Mouse (Mus musculus) adrenal gland (tissue): ENCODE results near the gene Pdia3.
"Not testable (repeated sequence)": the region's sequence is repeated elsewhere in the genome, so short reads cannot be mapped to it uniquely, and the experiment has no call there.

Experiments
- intact Hi-C: fragments of 180-260 bp; cut with DNase I; formaldehyde crosslinking; loops from one replicate; pipeline ENCODE4 v1.15.1; 2025
- long read RNA-seq, 2 experiments: library from polyadenylated mRNA; unstranded; transcript quantifications; one replicate each; pipeline ENCODE4 v2.0.0; 2020; ENCODE audit warnings: borderline replicate concordance in 1 of 2; ENCODE audit not compliant: insufficient replicate concordance in 1 of 2

Pdia3 gene
- long read RNA-seq, experiment 1, transcript Pdia3-201 (13 exons, 2,770 nt): major isoform, 175 of 215 reads
- long read RNA-seq, experiment 1, partial matches to known transcripts: 31 of 215 reads
- long read RNA-seq, experiment 1, other reads (novel, unspliced or antisense): 9 of 215 reads
- long read RNA-seq, experiment 2, transcript Pdia3-201 (13 exons, 2,770 nt): major isoform, 236 of 311 reads
- long read RNA-seq, experiment 2, partial matches to known transcripts: 58 of 311 reads
- long read RNA-seq, experiment 2, other reads (novel, unspliced or antisense): 17 of 311 reads

DNA sequence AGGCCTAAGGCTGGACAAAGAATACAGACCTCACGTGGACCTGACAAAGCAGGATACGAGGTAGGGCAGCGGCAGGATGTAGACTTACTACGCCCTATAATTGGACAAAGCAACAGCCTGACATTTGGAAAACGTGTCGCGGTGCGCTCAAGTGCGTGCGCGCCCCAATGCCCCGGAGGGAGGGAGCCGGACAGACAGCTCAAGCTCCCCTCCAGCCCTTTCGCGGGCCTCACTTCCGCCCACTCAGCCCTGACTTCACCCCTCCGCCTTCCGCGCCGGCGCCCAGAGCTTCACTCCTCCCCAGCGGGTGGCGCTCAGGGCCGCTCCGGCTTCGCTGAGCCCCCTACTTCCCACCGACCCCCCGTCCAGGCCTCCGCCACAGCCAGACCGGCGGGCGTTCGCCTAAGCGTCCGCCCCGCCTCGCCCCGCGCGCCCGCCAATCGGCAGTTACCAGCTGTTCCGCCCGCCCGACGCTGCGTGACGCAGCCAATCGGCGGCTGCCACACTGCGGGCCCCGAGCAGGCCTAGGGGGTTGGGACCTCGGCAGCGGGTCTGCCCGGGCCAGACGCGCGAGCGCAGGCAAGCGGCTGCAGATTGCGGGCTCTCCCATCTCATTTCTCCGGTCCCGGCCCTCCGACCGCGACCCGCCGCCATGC, at the start of gene Pdia3, which contains the start of gene Catsper2:
TSS of gene Pdia3 (plus strand) at position 389 of the 656 bp plus-strand sequence.
TSS of gene Catsper2 (minus strand) at position 406 of the 656 bp plus-strand sequence.
- intact Hi-C loops: loop anchor here (5.0 kb wide), 1 partner anchor 34 kb away; the partner anchor contains the start of gene Serf2

DNA sequence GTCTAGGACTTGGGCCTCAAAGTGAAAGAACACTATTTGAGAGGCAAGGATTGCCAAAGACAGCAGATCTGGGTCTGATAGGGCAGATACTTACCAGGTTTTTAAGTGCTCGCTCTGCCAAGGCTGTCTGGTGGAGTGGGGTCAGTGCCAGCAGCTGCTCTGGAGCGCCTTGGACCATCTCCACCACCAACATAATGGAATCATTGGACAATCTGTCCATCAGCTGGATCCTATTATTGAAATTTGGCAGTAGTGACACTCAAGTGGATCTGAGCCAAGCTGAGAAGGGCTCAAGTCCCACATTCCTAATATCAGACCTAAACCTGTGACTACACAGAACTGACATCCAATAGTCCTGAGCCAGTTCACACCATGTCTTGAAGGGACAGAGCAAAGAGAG, 44.7 kb upstream of the Pdia3 start:
- intact Hi-C loops: no loop called here

DNA sequence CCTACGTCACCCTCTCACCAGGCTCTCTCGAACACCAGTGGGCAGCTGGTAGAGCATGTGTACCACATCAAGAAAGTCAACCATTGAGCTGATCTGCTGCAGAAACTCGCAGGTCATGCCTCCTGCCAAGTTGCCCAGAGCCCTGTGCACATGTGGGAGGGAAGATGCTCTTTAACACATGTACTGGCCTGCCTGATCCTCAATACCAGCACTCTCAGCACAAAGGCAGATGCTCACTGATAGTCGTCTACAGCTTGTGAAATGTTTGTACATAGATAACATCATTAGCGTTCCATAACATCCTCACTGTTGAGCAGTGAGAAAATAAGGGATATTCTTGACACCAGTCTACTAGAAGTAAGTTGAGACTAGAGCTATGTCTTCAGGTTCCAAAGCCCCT, 42.7 kb upstream of the Pdia3 start:
- intact Hi-C loops: no loop called here

DNA sequence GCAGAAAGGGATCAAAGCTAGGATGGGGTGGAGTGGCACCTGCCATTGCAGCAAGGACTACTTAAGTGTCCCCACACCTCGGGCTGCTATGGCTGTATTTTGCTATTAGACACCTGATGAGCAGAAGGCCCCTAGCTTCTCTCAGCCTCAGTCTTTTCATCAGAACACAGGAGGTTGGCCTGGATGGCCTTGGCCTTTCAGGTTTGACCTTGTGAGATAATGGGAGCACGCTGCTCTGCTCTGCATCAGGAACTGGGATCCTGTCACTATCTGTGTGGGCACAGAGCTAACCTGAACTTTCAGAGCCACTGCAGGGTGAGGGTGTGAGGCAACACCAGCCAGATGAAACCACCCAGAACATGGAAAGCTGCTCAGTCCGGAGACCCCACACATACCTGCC, 41.3 kb upstream of the Pdia3 start:
- intact Hi-C loops: no loop called here

DNA sequence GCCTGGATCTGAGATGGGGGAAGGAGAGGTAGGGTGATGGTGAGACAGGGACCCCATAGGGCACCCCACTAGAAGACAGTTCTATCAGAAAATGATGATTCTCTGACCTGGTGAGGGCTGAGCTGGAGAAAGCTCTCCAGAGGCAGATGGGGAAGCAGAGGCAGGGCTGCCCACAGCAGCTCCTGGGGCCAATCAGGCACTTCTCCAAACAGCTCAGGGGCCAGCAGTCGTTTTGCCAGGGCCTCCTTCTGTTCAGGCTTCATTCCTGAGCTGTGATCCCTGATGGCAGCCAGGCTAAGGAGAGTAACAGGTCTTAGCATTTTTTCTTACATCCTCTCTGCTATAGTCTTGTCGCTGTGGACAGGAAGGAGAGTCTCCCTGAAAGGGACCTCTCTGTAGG, 38.8 kb upstream of the Pdia3 start:
- intact Hi-C loops: no loop called here

DNA sequence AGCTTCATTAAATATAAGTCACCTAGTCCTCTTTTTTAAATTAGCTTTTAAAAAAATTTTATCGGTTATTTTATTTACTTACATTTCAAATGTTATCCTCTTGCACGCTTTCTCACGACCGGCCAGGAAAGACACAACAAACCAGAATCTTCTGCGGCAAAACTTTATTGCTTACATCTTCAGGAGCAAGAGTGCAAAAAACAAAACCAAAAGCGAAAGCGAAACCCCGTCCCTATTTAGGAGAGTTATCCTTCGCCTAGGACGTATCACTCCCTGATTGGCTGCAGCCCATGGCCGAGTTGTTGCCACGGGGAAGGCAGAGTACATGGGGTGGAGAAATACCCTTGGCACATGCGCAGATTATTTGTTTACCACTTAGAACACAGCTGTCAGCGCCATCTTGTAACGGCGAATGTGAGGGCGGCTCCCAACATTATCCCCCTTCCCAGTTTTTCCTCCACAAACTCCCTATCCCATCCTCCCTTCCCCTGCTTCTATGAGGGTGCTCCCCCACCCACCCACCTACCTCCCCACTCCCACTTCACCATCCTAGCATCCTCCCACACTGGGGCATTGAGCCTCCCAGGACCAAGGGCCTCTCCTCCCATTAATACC, 26.5 kb upstream of the Pdia3 start, which contains the start of gene Strc:
TSS of gene Strc (minus strand) at position 208 of the 615 bp plus-strand sequence.
- intact Hi-C loops: not testable (repeated sequence)

DNA sequence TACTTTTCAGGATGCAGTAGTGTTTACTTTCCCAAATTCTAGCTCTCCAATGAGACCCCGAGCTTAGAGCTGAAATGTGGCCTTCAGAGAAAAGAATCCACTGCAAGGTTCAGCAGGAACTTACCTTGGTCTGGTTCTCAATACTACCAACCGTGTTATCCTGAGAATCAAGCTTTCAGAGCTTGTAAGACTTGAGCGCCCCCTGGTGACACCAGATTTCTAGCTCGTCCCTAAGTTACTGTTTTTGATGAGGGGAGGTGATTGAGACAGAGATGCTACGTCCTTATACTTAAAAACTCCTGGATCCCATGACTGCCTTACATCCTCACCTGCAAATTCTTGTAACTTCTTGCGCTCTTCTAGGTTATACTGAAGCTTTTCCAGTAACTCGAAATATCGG, 17.0 kb upstream of the Pdia3 start:
- intact Hi-C loops: loop anchor here (10.0 kb wide), 2 partner anchors 72 to 182 kb away; no protein-coding TSS in a partner anchor

DNA sequence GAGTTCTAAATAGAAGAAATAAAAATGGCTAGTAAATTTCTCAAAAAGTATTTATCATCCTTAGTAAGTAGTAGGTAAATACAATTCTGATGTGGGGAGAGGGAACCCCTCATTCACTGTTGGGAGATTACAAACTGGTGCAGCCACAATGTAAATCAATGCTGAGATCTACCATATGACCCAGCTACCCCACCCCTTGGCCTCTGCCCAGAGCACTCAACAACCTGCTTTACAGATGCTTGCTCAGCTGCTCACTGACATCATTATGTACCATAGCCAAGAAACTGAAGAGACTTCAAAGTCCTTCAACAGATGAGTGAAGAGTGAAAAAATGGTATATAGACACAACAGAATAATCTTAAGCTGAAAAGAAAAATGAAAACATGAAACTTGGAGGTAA, 10.3 kb upstream of the Pdia3 start:
- intact Hi-C loops: no loop called here

DNA sequence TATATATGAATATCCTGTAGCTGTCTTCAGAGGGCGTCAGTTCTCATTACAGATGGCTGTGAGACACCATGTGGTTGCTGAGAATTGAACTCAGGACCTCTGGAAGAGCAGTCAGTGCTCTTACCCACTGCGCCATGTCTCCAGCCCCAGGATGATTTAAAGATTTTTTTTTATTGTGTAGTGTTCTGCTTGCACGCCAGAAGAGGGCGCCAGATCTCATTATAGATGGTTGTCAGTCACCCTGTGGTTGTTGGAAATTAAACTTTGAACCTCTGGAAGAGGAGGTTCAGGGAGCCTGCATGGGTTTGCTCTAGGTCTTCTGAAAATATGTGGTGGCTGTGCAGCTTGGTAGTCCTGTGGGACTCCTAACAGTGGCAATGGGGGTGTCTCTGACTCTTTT, 5.4 kb upstream of the Pdia3 start:
- intact Hi-C loops: no loop called here

DNA sequence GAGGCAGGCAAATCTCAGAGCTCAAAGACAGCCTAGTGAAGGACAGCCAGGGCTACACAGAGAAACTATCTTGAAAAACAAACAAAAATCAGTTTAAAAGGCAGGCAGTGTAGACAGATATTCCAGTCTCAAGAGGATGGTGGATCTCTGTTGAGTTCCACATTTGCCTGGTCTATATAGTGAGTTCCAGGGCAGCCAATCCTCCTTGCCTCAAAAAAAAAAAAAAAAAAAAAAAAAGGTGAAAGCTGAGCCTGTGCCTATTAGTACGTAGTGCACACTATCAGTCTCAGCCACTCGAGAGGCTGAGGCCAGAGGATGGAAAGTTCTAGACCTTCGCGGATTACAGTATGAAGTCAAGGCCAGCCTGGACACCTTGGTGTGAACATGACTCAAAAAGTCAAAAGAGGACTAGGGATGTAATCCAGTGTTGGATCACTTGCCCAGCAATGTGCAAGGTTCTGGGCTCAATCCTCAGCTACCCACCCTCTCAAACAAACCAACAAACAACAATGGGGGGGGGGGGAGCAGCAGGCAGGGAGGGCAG, 660 bp upstream of the Pdia3 start:
- intact Hi-C loops: loop anchor here (5.0 kb wide), 1 partner anchor 34 kb away; the partner anchor contains the start of gene Serf2

DNA sequence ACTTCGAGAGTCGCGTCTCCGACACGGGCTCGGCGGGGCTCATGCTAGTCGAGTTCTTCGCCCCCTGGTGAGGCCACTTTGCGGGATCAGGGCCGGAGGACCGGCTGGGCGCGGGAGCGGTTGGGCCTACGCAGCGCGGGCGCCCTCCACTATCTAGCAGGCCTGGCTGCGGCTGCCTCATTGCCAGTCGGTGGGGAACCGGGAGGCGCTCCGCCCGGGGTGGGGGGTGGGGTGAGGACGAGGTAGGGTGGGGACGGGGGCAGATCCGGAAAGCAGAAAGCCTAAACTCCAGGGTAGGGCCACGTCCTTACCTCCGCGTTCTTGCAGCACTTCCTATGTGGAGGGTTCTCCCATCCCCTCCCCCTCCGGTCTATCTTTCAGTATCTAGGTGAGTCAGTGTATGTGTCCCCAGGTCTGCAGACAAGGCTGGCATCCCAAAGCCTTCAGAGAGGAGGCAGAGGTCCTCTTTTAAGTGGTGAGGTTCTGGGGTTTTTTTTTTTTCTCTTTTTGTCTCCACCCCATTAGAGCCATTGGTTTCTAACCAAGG, 637 bp downstream of the Pdia3 start:
- intact Hi-C loops: loop anchor here (5.0 kb wide), 1 partner anchor 33 kb away; the partner anchor contains the start of gene Serf2

DNA sequence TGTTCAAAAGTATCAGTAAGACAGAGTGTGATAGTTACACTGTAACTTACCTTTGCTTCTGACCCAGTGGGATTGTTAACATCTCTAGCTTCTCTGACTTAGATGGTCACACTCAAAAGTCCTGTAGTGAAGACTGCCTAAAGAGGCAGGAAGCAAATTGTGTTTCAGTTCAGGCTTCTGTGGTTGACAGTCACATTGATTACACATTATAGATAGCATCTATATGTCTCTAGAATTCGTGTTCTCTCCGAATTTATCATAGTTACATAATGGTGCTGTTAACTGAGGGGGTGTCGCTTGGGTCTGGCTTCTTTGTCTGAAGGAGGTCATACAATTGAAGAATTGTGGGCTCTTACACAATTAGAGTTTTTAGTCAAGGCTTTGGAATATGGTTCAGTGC, 1.5 kb downstream of the Pdia3 start:
- intact Hi-C loops: no loop called here

DNA sequence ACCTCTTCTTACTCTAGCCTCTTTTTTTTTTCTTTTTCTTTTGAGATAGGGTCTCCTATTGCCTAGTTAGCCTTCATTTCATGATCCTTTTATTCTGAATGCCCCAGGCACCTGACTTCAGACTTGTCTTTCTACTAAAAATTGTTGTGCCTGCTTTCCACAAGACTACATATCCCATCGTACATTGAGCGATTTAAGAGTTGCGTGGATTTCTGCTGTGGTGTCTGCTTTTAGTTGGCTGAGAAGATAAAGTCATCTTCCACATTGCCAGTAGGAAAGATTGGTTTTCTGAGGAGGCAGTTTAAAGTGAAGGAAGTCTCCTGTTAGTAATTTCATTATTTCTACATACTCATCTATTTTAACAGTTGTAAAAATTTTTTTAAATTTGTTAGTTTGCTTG, 2.0 kb downstream of the Pdia3 start:
- intact Hi-C loops: no loop called here

DNA sequence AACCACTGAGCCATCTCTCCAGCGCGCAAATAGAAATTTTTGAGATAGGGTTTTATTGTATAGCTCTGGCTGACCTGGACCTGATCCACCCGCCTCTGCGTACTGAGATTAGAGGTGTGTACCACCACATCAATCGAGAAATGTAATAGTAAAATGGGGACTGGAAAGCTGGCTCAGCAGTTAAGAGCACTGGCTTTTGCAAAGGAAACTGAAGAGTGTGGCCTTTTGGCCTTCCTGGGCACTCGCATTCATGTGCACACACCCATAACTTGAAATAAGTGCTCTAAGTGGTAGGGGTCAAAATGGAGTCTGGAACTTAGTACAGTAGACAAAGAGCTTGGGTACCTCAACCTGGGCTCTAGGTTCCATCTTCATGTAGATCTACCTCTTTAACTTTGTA, 2.8 kb downstream of the Pdia3 start:
- intact Hi-C loops: no loop called here

DNA sequence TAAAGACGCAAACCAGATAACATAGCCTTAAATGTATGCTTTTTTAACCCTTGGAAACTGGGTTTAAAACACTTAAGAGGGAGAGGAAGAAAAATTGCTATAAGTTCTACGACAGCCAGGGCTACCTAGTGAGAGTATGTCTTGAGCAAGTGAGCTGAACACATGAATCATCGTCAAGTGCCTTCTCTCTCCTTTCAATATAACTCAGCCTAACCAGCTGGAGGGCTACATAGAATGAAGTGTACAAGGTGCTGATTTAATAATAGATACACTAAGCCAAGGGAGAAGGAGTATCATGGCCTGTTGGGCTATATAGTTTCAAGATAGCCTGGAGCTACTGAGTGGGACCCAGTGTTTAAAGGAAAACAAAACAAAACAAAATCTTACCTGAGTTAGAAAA, 4.9 kb downstream of the Pdia3 start:
- intact Hi-C loops: no loop called here

DNA sequence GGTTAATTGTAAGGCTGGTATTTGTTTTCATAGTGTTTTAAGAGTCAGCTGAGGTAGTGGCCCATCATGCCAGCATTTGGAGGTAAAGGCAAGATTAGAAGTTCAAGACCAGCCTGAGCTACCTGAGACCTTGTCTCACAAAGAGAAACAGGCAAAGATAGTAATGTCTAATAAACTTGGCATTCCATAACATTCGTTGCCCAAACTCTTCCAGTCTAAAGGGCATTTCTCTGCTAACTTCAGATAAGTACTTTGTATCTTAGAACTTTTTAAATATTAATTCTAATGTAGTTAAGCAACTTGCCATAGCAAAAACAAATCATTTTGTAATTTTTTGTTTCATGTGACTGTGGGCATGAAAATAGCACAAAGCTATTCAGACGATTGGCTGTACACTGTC, 9.6 kb downstream of the Pdia3 start:
- intact Hi-C loops: no loop called here

DNA sequence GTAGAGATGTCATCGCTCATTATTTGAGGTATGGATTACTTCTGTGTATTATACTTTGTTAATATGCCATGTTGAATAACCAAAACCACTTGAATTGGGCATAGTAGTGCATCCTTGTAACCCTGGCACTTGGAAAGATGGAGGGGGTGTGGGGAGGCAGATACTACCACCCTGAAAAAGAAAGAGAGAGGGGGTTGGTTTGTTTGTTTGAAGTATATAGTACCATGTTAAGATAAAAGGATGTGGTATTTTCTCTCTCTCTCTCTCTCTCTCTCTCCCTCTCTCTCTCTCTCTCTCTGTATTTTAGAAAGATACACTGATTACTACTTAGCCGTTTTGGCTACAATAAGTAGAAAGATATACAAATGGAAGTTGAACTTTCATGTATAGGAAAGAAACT, 12.3 kb downstream of the Pdia3 start:
- intact Hi-C loops: no loop called here

DNA sequence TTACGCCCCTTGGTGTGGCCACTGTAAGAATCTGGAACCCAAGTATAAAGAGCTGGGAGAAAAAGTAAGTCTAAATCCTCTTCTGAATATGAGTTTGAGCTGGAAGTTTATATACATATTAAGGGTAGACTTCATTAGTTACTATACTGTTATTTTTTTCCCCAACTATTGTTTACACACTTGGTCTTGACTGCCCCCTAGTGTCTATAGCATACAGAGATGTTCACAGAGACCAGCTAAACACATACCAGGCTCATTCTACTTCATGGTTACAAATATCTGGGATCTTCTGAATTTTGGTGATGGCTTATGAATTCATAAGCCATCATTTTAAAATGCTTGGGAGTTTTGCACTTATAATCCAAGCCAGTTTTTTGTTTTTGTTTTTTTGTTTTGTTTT, 21.3 kb downstream of the Pdia3 start:
- intact Hi-C loops: no loop called here

DNA sequence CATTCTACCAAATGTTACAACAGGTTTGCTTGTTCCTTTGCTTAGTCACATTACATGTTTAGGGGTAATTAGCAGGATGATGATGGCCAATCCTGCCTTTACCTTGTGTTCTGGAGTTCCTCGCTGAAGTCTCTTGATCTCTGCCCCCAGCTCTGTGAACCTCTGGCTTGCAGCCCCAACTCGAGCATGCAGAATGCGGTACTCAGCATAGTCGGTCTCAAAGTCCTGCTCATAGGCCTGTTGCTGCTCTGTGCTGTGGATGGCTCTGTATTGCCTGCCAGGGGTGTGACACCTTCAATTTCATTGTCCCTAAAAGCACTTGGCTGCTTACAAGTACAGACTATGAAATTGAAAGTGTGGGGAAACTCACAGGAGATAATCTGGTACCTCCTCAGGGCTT, 26.2 kb downstream of the Pdia3 start:
- intact Hi-C loops: no loop called here

DNA sequence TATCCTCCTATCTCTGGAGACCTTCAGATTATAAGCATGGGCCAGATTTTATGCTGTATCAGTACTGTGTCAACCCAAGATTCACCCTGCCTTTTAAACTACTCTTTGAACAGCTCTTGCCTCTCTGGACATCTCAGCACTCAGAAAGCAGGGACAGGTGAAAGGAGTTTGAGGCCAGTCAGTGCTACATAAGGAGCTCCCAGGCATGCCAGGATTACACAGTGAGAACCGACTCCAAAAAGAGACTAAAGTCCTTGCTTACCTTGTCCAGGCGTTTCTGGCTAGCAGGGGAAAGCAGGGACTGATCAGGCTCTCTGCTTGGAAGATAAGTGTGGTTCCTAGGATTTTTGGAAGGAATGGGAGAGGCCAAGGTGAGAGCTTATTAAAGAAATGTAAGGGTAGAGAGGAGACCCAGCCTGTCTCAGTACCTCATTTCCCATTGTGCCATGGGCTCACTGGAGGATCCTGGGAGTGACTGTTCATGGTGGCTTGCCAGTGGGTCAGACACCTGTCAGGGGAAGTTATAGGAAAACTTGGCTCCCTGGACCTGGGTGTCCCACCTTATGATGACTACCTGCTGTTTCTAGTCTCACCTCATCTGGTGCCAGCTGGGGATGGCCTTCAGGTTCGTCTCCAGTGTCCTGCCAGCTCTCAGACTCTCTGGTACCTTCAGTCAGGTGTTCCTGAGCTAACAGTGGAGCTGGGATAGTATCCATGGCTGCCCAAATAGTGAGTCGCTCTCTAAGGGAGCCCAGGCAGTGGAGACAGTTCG, 27.4 kb downstream of the Pdia3 start:
- intact Hi-C loops: no loop called here

DNA sequence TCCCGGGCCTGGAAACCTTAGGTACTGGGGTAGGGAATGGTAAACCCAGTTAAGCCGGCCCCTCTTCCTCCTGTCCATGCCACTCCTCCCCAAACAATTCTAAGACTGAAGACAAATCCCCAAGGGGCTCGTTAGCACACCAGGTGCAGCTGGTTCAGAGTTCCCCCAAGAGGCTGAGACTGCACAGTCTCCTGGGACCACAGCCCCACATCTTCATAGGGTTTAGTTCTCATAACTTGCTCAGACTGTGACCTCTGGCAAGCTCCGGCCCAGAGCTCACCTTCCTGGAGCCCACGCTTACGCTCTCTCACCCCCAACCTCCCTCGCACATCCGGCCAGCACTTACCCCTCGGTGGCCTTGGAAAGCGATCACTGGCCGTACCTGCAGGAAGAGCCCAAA, 28.2 kb downstream of the Pdia3 start:
- intact Hi-C loops: no loop called here
